Mouse (Mus musculus) testis, adult 2 months (tissue): ENCODE results near the gene Gm3404. TPM values are rescaled to one million over a fixed set of nuclear protein-coding genes. Genes with fewer than 3 reads are reported as not detected.
A peak's percentile ranks its signal among the peaks of the same experiment; 100 is the strongest.
"Not testable (repeated sequence)": the region's sequence is repeated elsewhere in the genome, so short reads cannot be mapped to it uniquely, and the experiment has no call there.

ENCODE experiments used
- H3K27ac ChIP-seq: fragments of 200-500 bp; 2 replicates; pipeline ENCODE4 v1.5.1; 2012; ENCODE audit warnings: low read depth, low read length; ENCODE audit not compliant: control insufficient read depth, insufficient read depth
- H3K27me3 ChIP-seq: fragments of 200-500 bp; 2 replicates; pipeline ENCODE4 v1.6.1; 2012; ENCODE audit warnings: mild to moderate bottlenecking, low read length, moderate library complexity; ENCODE audit not compliant: control insufficient read depth, insufficient read depth
- H3K36me3 ChIP-seq: fragments of 200-500 bp; 2 replicates; pipeline ENCODE4 v1.6.1; 2012; ENCODE audit warnings: mild to moderate bottlenecking, low read length; ENCODE audit not compliant: control insufficient read depth, insufficient read depth
- H3K4me1 ChIP-seq: fragments of 200-500 bp; 2 replicates; pipeline ENCODE4 v1.6.1; 2012; ENCODE audit warnings: low read length; ENCODE audit not compliant: control insufficient read depth, insufficient read depth
- H3K4me3 ChIP-seq: fragments of 200-500 bp; 2 replicates; pipeline ENCODE4 v1.5.1; 2012; ENCODE audit warnings: low read depth, mild to moderate bottlenecking, low read length, moderate library complexity, mixed read lengths; ENCODE audit not compliant: control insufficient read depth
- CTCF ChIP-seq: fragments of 200-500 bp; IDR thresholded peaks from 2 replicates; pipeline ENCODE4 v1.5.1; 2012; ENCODE audit warnings: low read depth, mild to moderate bottlenecking, inconsistent platforms, low read length, moderate library complexity; ENCODE audit not compliant: control insufficient read depth, insufficient read depth, insufficient replicate concordance
- polyA plus RNA-seq: library from polyadenylated mRNA; depleted of rRNA; stranded (reverse); fragments of >200 nt; gene quantifications from 2 replicates; pipeline ENCODE4 v1.2.3, GENCODE M21; 2012; rRNA removed

The Gm3404 gene
- polyA plus RNA-seq, result 30.0 and 34.6 TPM in 2 replicates

- not testable (repeated sequence) for H3K27me3 ChIP-seq, H3K36me3 ChIP-seq, H3K27ac ChIP-seq, H3K4me1 ChIP-seq
- peak within 1 kb of the TSS; percentile 67 for H3K4me3 ChIP-seq
Measured at GRCm38 (mm10) chr5:146525501-146525900, at the start of gene Gm3404. Gene Gm3404 (plus strand): TSS chr5:146525801.

GRCm38 (mm10) chr5:146479564-146479963 lies 46.0 kb upstream of the Gm3404 start:
- not testable (repeated sequence) for H3K4me1 ChIP-seq, H3K4me3 ChIP-seq, H3K36me3 ChIP-seq, H3K27ac ChIP-seq, H3K27me3 ChIP-seq
- peak; percentile 36; the same call in 1 of the 2 replicates for TF ChIP-seq CTCF

- not testable (repeated sequence) for H3K27ac ChIP-seq, H3K4me1 ChIP-seq, H3K36me3 ChIP-seq, H3K27me3 ChIP-seq
- peak within 1 kb of the TSS; percentile 45 for H3K4me3 ChIP-seq
Measured at GRCm38 (mm10) chr5:146481665-146482064, 43.9 kb upstream of the Gm3404 start, which contains the start of gene Gm6408. Gene Gm6408 (plus strand): TSS chr5:146481965.

GRCm38 (mm10) chr5:146488959-146489358 lies 36.6 kb upstream of the Gm3404 start:
- not testable (repeated sequence) for H3K4me1 ChIP-seq, H3K36me3 ChIP-seq, H3K4me3 ChIP-seq, H3K27me3 ChIP-seq, H3K27ac ChIP-seq

GRCm38 (mm10) chr5:146491063-146491462 lies 34.5 kb upstream of the Gm3404 start, which contains the start of gene Gm6370:
Gene Gm6370 (plus strand): TSS chr5:146491363.
- not testable (repeated sequence) for H3K4me3 ChIP-seq, H3K27me3 ChIP-seq, H3K27ac ChIP-seq, H3K4me1 ChIP-seq, H3K36me3 ChIP-seq

- H3K4me3 ChIP-seq, result peak within 1 kb of the TSS; percentile 17; the same call in 1 of the 2 replicates
- not testable (repeated sequence) for H3K36me3 ChIP-seq, H3K27me3 ChIP-seq, H3K27ac ChIP-seq, H3K4me1 ChIP-seq
Measured at GRCm38 (mm10) chr5:146502099-146502498, 23.5 kb upstream of the Gm3404 start, which contains the start of gene 4930449I24Rik. Gene 4930449I24Rik (plus strand): TSS chr5:146502399.

- not testable (repeated sequence) for H3K27ac ChIP-seq, H3K36me3 ChIP-seq, H3K27me3 ChIP-seq, H3K4me1 ChIP-seq, H3K4me3 ChIP-seq
Measured at GRCm38 (mm10) chr5:146513823-146514222, 11.8 kb upstream of the Gm3404 start, which contains the start of gene Gm3402. Gene Gm3402 (plus strand): TSS chr5:146514123.

GRCm38 (mm10) chr5:146537347-146537746 lies 11.7 kb downstream of the Gm3404 start, which contains the start of gene Gm3409:
Gene Gm3409 (plus strand): TSS chr5:146537647.
- not testable (repeated sequence) for H3K36me3 ChIP-seq, H3K4me3 ChIP-seq, H3K4me1 ChIP-seq, H3K27me3 ChIP-seq, H3K27ac ChIP-seq

GRCm38 (mm10) chr5:146555836-146556235 lies 30.2 kb downstream of the Gm3404 start, which contains the start of gene Gm3415:
Gene Gm3415 (plus strand): TSS chr5:146556136.
- not testable (repeated sequence) for H3K4me3 ChIP-seq, H3K27ac ChIP-seq, H3K27me3 ChIP-seq, H3K4me1 ChIP-seq, H3K36me3 ChIP-seq
